19 mouse cellular contexts compared by ENCODE assay signal in genomic region chr16:9358651-9359050, GRCm38 (mm10).
"Had no signal": no experiment of that assay in that cellular context is flagged by ENCODE, and none has a peak within 500 bp of the region (broad histone marks: within the 10 kb centered on the region; RNA-seq: fewer than 3 reads in every experiment).

No protein-coding gene starts in this region.

- ATAC-seq: liver, postnatal 0 days; midbrain, embryonic 16.5 days had no signal

- H3K27me3 ChIP-seq: liver, embryonic 15.5 days; midbrain, embryonic 12.5 days; neural tube, embryonic 13.5 days; neural tube, embryonic 15.5 days; stomach, embryonic 15.5 days had no signal

- H3K4me1 ChIP-seq: liver, embryonic 15.5 days; midbrain, embryonic 10.5 days; midbrain, embryonic 12.5 days; stomach, embryonic 15.5 days had no signal

- H3K36me3 ChIP-seq: liver, embryonic 15.5 days; midbrain, embryonic 10.5 days; midbrain, embryonic 12.5 days; neural tube, embryonic 13.5 days; neural tube, embryonic 15.5 days; stomach, embryonic 15.5 days had no signal

- H3K9me3 ChIP-seq: liver, embryonic 15.5 days; midbrain, embryonic 10.5 days; midbrain, embryonic 12.5 days; neural tube, embryonic 13.5 days; neural tube, embryonic 15.5 days; stomach, embryonic 15.5 days had no signal

- H3K4me2 ChIP-seq: liver, embryonic 15.5 days; midbrain, embryonic 12.5 days; neural tube, embryonic 13.5 days; neural tube, embryonic 15.5 days; stomach, embryonic 15.5 days had no signal

- H3K27ac ChIP-seq: liver, embryonic 15.5 days; macrophage; midbrain, embryonic 10.5 days; midbrain, embryonic 12.5 days; neural tube, embryonic 13.5 days; neural tube, embryonic 15.5 days; stomach, embryonic 15.5 days; stomach, postnatal 0 days had no signal

- DNase-seq: liver, postnatal 0 days; lung, adult 2 months; lung, postnatal 14 days; lung, postnatal 36 days; midbrain, embryonic 14.5 days; right cerebral cortex, postnatal 14 days; thymus, adult 2 months; thymus, postnatal 25 days; thymus, postnatal 4 days had no signal

- H3K9ac ChIP-seq: liver, embryonic 15.5 days; liver, postnatal 0 days; midbrain, embryonic 12.5 days; neural tube, embryonic 13.5 days; neural tube, embryonic 15.5 days; stomach, embryonic 15.5 days had no signal

- H3K4me3 ChIP-seq: liver, embryonic 15.5 days; midbrain, embryonic 10.5 days; midbrain, embryonic 12.5 days; myocyte; neural tube, embryonic 13.5 days; neural tube, embryonic 15.5 days; stomach, embryonic 15.5 days had no signal
